Mouse (Mus musculus): ENCODE measurements at regions not wholly inside any gene's neighbourhood (a gene's known extent, or its start where the extent isn't known, plus 50 kb on each side); places are given as distances from the start of the nearest gene placed in this dataset.

DNA sequence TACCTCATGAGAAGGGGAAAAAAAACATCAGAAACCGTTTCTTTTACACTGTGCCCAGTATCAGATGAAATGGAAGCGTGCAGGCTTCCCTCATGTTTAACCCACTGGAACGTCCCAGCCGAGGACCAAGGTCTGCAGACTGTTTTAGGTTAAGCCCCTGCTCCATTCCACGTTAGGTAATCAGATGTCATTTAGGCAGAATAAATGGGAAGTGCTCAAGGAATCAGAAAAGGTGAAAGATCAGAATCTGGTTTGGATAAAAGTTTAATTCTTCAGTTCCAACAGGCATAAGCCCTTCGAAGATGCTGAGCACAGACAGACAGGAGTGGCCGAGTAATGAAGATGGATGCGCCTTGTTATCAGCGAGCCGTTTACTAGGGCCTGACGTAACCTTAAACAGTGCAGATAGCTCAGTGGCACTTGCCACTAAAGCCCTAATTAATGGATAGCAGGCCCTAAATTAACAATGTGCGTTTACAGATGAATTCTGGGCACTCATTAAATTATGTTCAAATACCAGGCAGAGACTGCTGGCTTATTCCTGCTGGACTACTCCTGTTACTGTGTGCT, 193.5 kb downstream of the Lmo4 start:
- Histone ChIP-seq H3K4me2 (ENCODE audit: low read depth, low read length) (no peak overlapping the region), H3K27ac (ENCODE audit: low read depth) (no peak overlapping the region), H3K36me3 (replicated peaks; ENCODE audit: control insufficient read depth, insufficient read depth, low read length) (no peaks in the 10 kb centered on the region), H3K4me3 (ENCODE audit: low read depth, low read length) (no peak overlapping the region), H3K27me3 (ENCODE audit: control insufficient read depth, insufficient read depth, low read length) (no peaks in the 10 kb centered on the region), H3K9ac (replicated peaks; ENCODE audit: low read depth, low read length) (no peak overlapping the region), H3K9me3 (replicated peaks; ENCODE audit: control insufficient read depth, low read length) (no peaks in the 10 kb centered on the region), H3K4me1 (ENCODE audit: control insufficient read depth, insufficient read depth) (no peaks in the 10 kb centered on the region)
- 67% methylated on average over 12 of the region's 12 CpGs for WGBS
- DNase-seq (ENCODE audit: low spot score) (no peak), ATAC-seq (ENCODE audit: insufficient read depth, low read depth) (no peak)
- TF ChIP-seq EP300 (IDR thresholded peaks at IDR 0.05; ENCODE audit: low read depth) (no peak), CTCF (IDR thresholded peaks at IDR 0.05; ENCODE audit: low read depth) (no peak)

DNA sequence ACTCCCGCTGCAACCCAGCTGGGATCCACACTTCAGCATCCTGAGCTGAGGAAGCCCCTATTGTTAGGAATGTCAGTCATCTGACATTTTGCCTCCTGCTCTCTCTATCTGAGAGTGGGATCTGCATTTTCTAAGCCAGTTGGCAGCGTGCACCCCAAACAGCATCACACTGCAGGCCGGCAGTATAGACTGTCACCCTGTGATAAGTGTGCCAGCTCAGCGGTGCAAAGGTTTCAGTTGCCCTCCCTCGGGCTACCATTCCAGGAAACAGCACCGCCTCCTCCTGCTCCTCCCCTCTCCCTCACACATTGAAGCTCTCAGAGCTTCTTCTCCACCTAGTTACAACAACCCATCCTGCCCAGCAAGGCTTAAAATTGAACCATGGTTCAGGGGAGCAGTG, 194.5 kb downstream of the Lmo4 start:
- WGBS = 21% methylated on average over 6 of the region's 6 CpGs
- no peak overlapping the region for H3K9ac ChIP-seq (replicated peaks; ENCODE audit: low read depth, low read length)
- 0 out of 2 replicates have a peak overlapping the region, but pooled peaks have one; percentile 0 for H3K4me2 ChIP-seq (ENCODE audit: low read depth, low read length)
- H3K4me1 ChIP-seq (ENCODE audit: control insufficient read depth, insufficient read depth) = no peaks in the 10 kb centered on the region
- H3K4me3 ChIP-seq (ENCODE audit: low read depth, low read length) = no peak overlapping the region
- no peaks in the 10 kb centered on the region for H3K36me3 ChIP-seq (replicated peaks; ENCODE audit: control insufficient read depth, insufficient read depth, low read length)
- TF ChIP-seq CTCF (IDR thresholded peaks at IDR 0.05; ENCODE audit: low read depth) (no peak), EP300 (IDR thresholded peaks at IDR 0.05; ENCODE audit: low read depth) (no peak)
- ATAC-seq (ENCODE audit: insufficient read depth, low read depth) (no peak), DNase-seq (ENCODE audit: low spot score) (no peak)
- no peaks in the 10 kb centered on the region for H3K9me3 ChIP-seq (replicated peaks; ENCODE audit: control insufficient read depth, low read length)
- no peaks in the 10 kb centered on the region for H3K27me3 ChIP-seq (ENCODE audit: control insufficient read depth, insufficient read depth, low read length)
- H3K27ac ChIP-seq (ENCODE audit: low read depth) = no peak overlapping the region

DNA sequence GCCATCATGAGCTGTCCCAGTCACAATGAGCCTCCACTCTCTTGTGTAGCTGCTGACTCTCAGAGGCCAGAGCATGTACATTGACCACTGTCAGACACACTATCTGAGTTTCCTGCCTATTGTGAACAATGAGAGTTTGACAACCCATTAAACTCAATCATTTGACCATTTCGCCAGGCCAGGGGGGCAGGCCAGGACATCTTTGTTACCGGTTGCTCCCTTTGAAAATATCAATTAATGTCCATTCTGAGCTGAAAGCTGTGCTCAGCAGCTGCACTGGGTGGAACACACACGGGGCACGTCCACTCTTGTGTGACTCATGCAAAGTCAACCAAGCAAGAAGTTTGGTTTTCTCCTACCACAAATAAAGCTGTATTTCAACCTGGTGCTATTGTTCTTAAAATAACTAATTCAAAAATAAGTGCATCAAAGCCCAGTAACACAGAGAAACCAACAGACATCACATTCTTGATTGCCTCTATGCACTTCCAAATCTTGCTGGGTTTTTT, 197.9 kb downstream of the Lmo4 start:
- no peaks in the 10 kb centered on the region for H3K9me3 ChIP-seq (replicated peaks; ENCODE audit: control insufficient read depth, low read length)
- H3K9ac ChIP-seq (replicated peaks; ENCODE audit: low read depth, low read length) = no peak overlapping the region
- H3K4me1 ChIP-seq (ENCODE audit: control insufficient read depth, insufficient read depth) = no peaks in the 10 kb centered on the region
- ATAC-seq (ENCODE audit: insufficient read depth, low read depth) = no peak
- TF ChIP-seq EP300 (IDR thresholded peaks at IDR 0.05; ENCODE audit: low read depth) (no peak), CTCF (IDR thresholded peaks at IDR 0.05; ENCODE audit: low read depth) (no peak)
- no peak for DNase-seq (ENCODE audit: low spot score)
- WGBS = 86% methylated on average over 4 of the region's 4 CpGs
- no peak overlapping the region for H3K4me2 ChIP-seq (ENCODE audit: low read depth, low read length)
- H3K4me3 ChIP-seq (ENCODE audit: low read depth, low read length) = no peak overlapping the region
- no peak overlapping the region for H3K27ac ChIP-seq (ENCODE audit: low read depth)
- H3K36me3 ChIP-seq (replicated peaks; ENCODE audit: control insufficient read depth, insufficient read depth, low read length) = no peaks in the 10 kb centered on the region
- no peaks in the 10 kb centered on the region for H3K27me3 ChIP-seq (ENCODE audit: control insufficient read depth, insufficient read depth, low read length)

DNA sequence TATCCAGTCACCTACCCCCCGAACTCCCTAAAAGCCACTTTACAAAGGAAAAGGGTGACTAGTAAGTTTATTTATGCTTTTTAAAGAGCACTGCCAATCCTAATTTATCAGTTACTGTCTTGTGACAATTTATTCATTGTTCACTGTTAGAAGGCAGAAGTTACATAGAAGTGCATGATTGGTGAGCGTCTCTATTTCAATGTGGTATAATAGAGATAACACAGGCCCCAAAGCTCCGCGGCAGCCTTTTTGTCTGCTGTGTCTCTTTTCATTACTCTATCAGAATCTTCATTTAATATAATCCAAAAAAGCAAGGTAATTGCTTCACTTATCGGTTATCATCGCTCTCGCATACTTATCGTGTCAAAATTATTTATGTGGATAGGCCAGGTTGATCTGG, 207.1 kb downstream of the Lmo4 start:
- TF ChIP-seq EP300 (IDR thresholded peaks at IDR 0.05; ENCODE audit: low read depth) (no peak), CTCF (IDR thresholded peaks at IDR 0.05; ENCODE audit: low read depth) (no peak)
- H3K27ac ChIP-seq (ENCODE audit: low read depth) = no peak overlapping the region
- no peak overlapping the region for H3K9ac ChIP-seq (replicated peaks; ENCODE audit: low read depth, low read length)
- no peaks in the 10 kb centered on the region for H3K9me3 ChIP-seq (replicated peaks; ENCODE audit: control insufficient read depth, low read length)
- H3K4me2 ChIP-seq (ENCODE audit: low read depth, low read length) = no peak overlapping the region
- ATAC-seq (ENCODE audit: insufficient read depth, low read depth) = no peak
- H3K36me3 ChIP-seq (replicated peaks; ENCODE audit: control insufficient read depth, insufficient read depth, low read length) = no peaks in the 10 kb centered on the region
- H3K27me3 ChIP-seq (ENCODE audit: control insufficient read depth, insufficient read depth, low read length) = no peaks in the 10 kb centered on the region
- H3K4me3 ChIP-seq (ENCODE audit: low read depth, low read length) = no peak overlapping the region
- WGBS = 84% methylated on average over 8 of the region's 8 CpGs
- no peaks in the 10 kb centered on the region for H3K4me1 ChIP-seq (ENCODE audit: control insufficient read depth, insufficient read depth)
- no peak for DNase-seq (ENCODE audit: low spot score)

DNA sequence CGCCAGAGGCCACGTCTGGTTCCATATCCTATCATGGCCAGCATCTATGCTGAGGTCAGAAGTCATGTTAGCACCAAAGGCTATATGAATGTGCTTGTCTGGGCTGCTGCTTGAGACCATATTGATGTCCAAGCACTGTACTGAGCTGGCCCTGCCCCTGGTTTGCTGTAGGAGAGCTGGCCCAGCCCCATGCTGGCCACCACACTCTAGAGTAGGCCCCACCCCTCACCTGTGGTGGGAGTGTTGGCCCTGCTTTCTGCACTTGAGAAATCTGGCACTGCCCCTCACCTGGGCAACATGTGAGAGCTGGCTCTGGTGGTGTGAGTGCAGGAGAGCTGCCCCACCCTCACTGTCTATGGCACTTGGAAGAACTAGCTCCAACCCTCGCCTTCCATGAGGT, 210.0 kb downstream of the Lmo4 start:
- TF ChIP-seq CTCF (IDR thresholded peaks at IDR 0.05; ENCODE audit: low read depth) (no peak), EP300 (IDR thresholded peaks at IDR 0.05; ENCODE audit: low read depth) (no peak)
- H3K27ac ChIP-seq (ENCODE audit: low read depth) = no peak overlapping the region
- ATAC-seq (ENCODE audit: insufficient read depth, low read depth) = no peak
- no peak for DNase-seq (ENCODE audit: low spot score)
- H3K4me1 ChIP-seq (ENCODE audit: control insufficient read depth, insufficient read depth) = no peaks in the 10 kb centered on the region
- WGBS = 92% methylated on average over 3 of the region's 3 CpGs
- H3K9ac ChIP-seq (replicated peaks; ENCODE audit: low read depth, low read length) = no peak overlapping the region
- H3K27me3 ChIP-seq (ENCODE audit: control insufficient read depth, insufficient read depth, low read length) = no peaks in the 10 kb centered on the region
- no peaks in the 10 kb centered on the region for H3K9me3 ChIP-seq (replicated peaks; ENCODE audit: control insufficient read depth, low read length)
- H3K4me3 ChIP-seq (ENCODE audit: low read depth, low read length) = no peak overlapping the region
- no peaks in the 10 kb centered on the region for H3K36me3 ChIP-seq (replicated peaks; ENCODE audit: control insufficient read depth, insufficient read depth, low read length)
- no peak overlapping the region for H3K4me2 ChIP-seq (ENCODE audit: low read depth, low read length)

DNA sequence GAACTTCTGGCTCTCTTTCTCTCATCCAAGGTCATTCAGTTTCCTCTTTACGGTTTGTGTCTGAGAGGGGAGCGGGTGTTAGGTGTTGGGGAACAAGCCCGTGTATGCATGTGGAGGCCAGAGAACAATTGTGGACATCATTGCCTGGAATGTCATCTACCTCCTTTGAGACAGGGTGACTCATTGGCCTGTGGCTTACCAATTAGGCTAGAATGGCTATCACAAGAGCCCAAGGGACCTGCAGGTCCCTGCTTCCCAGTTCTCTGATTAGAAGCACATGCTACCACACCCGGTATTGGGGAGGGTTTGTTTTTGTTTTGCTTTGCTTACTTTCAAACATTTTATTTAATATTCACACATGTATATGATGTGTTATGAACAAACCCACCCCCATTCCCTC, 216.0 kb downstream of the Lmo4 start:
- no peaks in the 10 kb centered on the region for H3K27me3 ChIP-seq (ENCODE audit: control insufficient read depth, insufficient read depth, low read length)
- TF ChIP-seq CTCF (IDR thresholded peaks at IDR 0.05; ENCODE audit: low read depth) (no peak), EP300 (IDR thresholded peaks at IDR 0.05; ENCODE audit: low read depth) (no peak)
- no peak overlapping the region for H3K9ac ChIP-seq (replicated peaks; ENCODE audit: low read depth, low read length)
- no peaks in the 10 kb centered on the region for H3K9me3 ChIP-seq (replicated peaks; ENCODE audit: control insufficient read depth, low read length)
- H3K36me3 ChIP-seq (replicated peaks; ENCODE audit: control insufficient read depth, insufficient read depth, low read length) = no peaks in the 10 kb centered on the region
- no peaks in the 10 kb centered on the region for H3K4me1 ChIP-seq (ENCODE audit: control insufficient read depth, insufficient read depth)
- 59% methylated on average over 4 of the region's 4 CpGs for WGBS
- H3K27ac ChIP-seq (ENCODE audit: low read depth) = no peak overlapping the region
- DNase-seq (ENCODE audit: low spot score) (no peak), ATAC-seq (ENCODE audit: insufficient read depth, low read depth) (no peak)
- H3K4me2 ChIP-seq (ENCODE audit: low read depth, low read length) = no peak overlapping the region
- H3K4me3 ChIP-seq (ENCODE audit: low read depth, low read length) = no peak overlapping the region

Measured in heart, postnatal 0 days (tissue).